Mouse (Mus musculus) megakaryocyte, embryonic 14.5 days (primary cell): ENCODE results near the gene Adgb.

Source experiments
- FLI1 ChIP-seq: IDR thresholded peaks from 2 replicates; pipeline ENCODE4 v1.6.1; 2012; ENCODE audit warnings: low read length, inconsistent platforms, mixed read lengths
- GATA1 ChIP-seq: IDR thresholded peaks from 3 replicates; pipeline ENCODE4 v1.6.1; 2012; ENCODE audit warnings: mixed read lengths, low read length, inconsistent platforms, borderline replicate concordance

GRCm38 (mm10) chr10:10343930-10344329, 128.2 kb downstream of the Adgb start:
- no peak for TF ChIP-seq FLI1
- no peak for TF ChIP-seq GATA1
